Mouse (Mus musculus) neutrophil, adult 65 days (primary cell): Measurements from ENCODE around the gene Asic3. TPM values are rescaled to one million over a fixed set of nuclear protein-coding genes. Genes with fewer than 3 reads are reported as not detected.

ENCODE experiments used
- total RNA-seq: library from RNA; stranded (reverse); gene quantifications from 2 replicates; pipeline ENCODE4 v1.2.4, GENCODE M21; 2023

Gene Asic3
- not detected in 2 replicates for total RNA-seq

GRCm38 (mm10) chr5:24413042-24413693, at the start of gene Asic3:
Gene Asic3 (plus strand): TSS chr5:24413392.

GRCm38 (mm10) chr5:24364508-24364907, 48.7 kb upstream of the Asic3 start, which contains the start of gene Nos3:
Gene Nos3 (plus strand): TSS chr5:24364810.

GRCm38 (mm10) chr5:24391864-24392263, 21.3 kb upstream of the Asic3 start, which contains the start of gene Atg9b:
Gene Atg9b (minus strand): TSS chr5:24392143.

GRCm38 (mm10) chr5:24393392-24393997, 19.7 kb upstream of the Asic3 start, which contains the start of gene Abcb8:
Gene Abcb8 (plus strand): TSS chr5:24393663.

GRCm38 (mm10) chr5:24423129-24424003, 10.2 kb downstream of the Asic3 start, which contains the start of the genes Cdk5 and Slc4a2:
Gene Cdk5 (minus strand): TSS chr5:24423530.
Gene Slc4a2 (plus strand): TSS chr5:24423837.

GRCm38 (mm10) chr5:24444746-24445427, 31.7 kb downstream of the Asic3 start, which contains the start of gene Fastk:
Gene Fastk (minus strand): TSS chr5:24445287.

GRCm38 (mm10) chr5:24447624-24448298, 34.6 kb downstream of the Asic3 start, which contains the start of gene Tmub1:
Gene Tmub1 (minus strand): TSS chr5:24447854.

GRCm38 (mm10) chr5:24452030-24452690, 39.0 kb downstream of the Asic3 start, which contains the start of gene Agap3:
Gene Agap3 (plus strand): TSS chr5:24452177.

Other genes starting within 250 kb of the Asic3 start
- gene Nupl2, start 248.4 kb upstream of the Asic3 start, total RNA-seq: 3.8 and 4.4 TPM in 2 replicates
- gene Kcnh2, start 61.8 kb upstream of the Asic3 start, total RNA-seq: 0.47 TPM in 1 of 2 replicates, not detected in the other
- not detected in 2 replicates for gene Nos3, start 48.6 kb upstream of the Asic3 start, total RNA-seq
- 0.88 and 1.4 TPM in 2 replicates for gene Atg9b, start 21.2 kb upstream of the Asic3 start, total RNA-seq
- 7.5 and 10.0 TPM in 2 replicates for gene Abcb8, start 19.7 kb upstream of the Asic3 start, total RNA-seq
- gene Cdk5, start 10.1 kb downstream of the Asic3 start, total RNA-seq: 25.8 and 33.8 TPM in 2 replicates
- gene Slc4a2, start 10.4 kb downstream of the Asic3 start, total RNA-seq: 45.7 and 72.9 TPM in 2 replicates
- gene Fastk, start 31.9 kb downstream of the Asic3 start, total RNA-seq: 24.9 and 28.9 TPM in 2 replicates
- 10.6 and 10.8 TPM in 2 replicates for gene Tmub1, start 34.5 kb downstream of the Asic3 start, total RNA-seq
- 19.1 and 29.0 TPM in 2 replicates for gene Agap3, start 38.8 kb downstream of the Asic3 start, total RNA-seq
- not detected in 2 replicates for gene Gbx1, start 113.8 kb downstream of the Asic3 start, total RNA-seq
- gene Asb10, start 127.6 kb downstream of the Asic3 start, total RNA-seq: not detected in 2 replicates
- not detected in 2 replicates for gene 4931409K22Rik, start 143.4 kb downstream of the Asic3 start, total RNA-seq
- gene Abcf2, start 164.1 kb downstream of the Asic3 start, total RNA-seq: 19.1 and 28.7 TPM in 2 replicates
- 17.2 and 24.3 TPM in 2 replicates for gene Chpf2, start 173.3 kb downstream of the Asic3 start, total RNA-seq
- 0.16 and 0.28 TPM in 2 replicates for gene Smarcd3, start 211.0 kb downstream of the Asic3 start, total RNA-seq